Mouse (Mus musculus): ENCODE results near the gene Gmfg. TPM values are rescaled to one million over a fixed set of nuclear protein-coding genes. Genes with fewer than 3 reads are reported as not detected.
A peak's percentile ranks its signal among the peaks of the same experiment; 100 is the strongest.

Gmfg gene
- total RNA-seq, 1 experiment from 2014 or later: 14.7 TPM

GRCm38 (mm10) chr7:28482854-28483253, 45.6 kb downstream of the Gmfg start:
- no peak for DNase-seq

- no peak for DNase-seq
Measured at GRCm38 (mm10) chr7:28484192-28484591, 46.9 kb downstream of the Gmfg start.

GRCm38 (mm10) chr7:28488030-28488491, 50.8 kb downstream of the Gmfg start:
- peak; percentile 42 for DNase-seq

GRCm38 (mm10) chr7:28490410-28490809, 53.2 kb downstream of the Gmfg start:
- peak; percentile 73 for DNase-seq

- DNase-seq: no peak
Measured at GRCm38 (mm10) chr7:28490903-28491302, 53.7 kb downstream of the Gmfg start.

- DNase-seq: no peak
Measured at GRCm38 (mm10) chr7:28492310-28492709, 55.1 kb downstream of the Gmfg start.

GRCm38 (mm10) chr7:28495426-28495825, 58.2 kb downstream of the Gmfg start:
- no peak for DNase-seq

Other genes starting within 250 kb of the Gmfg start
- gene Eid2, start 169.6 kb upstream of the Gmfg start, total RNA-seq (2021): 27.4 and 29.8 TPM in 2 replicates
- gene Eid2b, start 159.7 kb upstream of the Gmfg start, total RNA-seq (2021): 14.2 and 14.3 TPM in 2 replicates
- not detected in 2 replicates for gene Selenov, start 146.3 kb upstream of the Gmfg start, total RNA-seq (2021)
- gene Dll3, start 135.2 kb upstream of the Gmfg start, total RNA-seq (2021): 0.41 and 0.56 TPM in 2 replicates
- 94.7 and 100 TPM in 2 replicates for gene Timm50, start 125.4 kb upstream of the Gmfg start, total RNA-seq (2021)
- gene Supt5, start 98.7 kb upstream of the Gmfg start, total RNA-seq (2021): 122 and 127 TPM in 2 replicates
- 937 and 1,132 TPM in 2 replicates for gene Rps16, start 86.8 kb upstream of the Gmfg start, total RNA-seq (2021)
- 27.9 and 32.6 TPM in 2 replicates for gene Plekhg2, start 64.8 kb upstream of the Gmfg start, total RNA-seq (2021)
- gene Zfp36, start 57.2 kb upstream of the Gmfg start, total RNA-seq (2021): 27.9 and 30.7 TPM in 2 replicates
- 29.6 and 30.5 TPM in 2 replicates for gene Med29, start 44.7 kb upstream of the Gmfg start, total RNA-seq (2021)
- 77.0 and 87.6 TPM in 2 replicates for gene Paf1, start 44.5 kb upstream of the Gmfg start, total RNA-seq (2021)
- gene Lrfn1, start 14.5 kb downstream of the Gmfg start, total RNA-seq (2021): 11.5 and 12.8 TPM in 2 replicates
- gene Ifnl2, start 73.0 kb downstream of the Gmfg start, total RNA-seq (2021): not detected in 2 replicates
- not detected in 2 replicates for gene Ifnl3, start 85.4 kb downstream of the Gmfg start, total RNA-seq (2021)
- gene Sycn, start 103.4 kb downstream of the Gmfg start, total RNA-seq (2021): not detected in 2 replicates
- gene Nccrp1, start 109.8 kb downstream of the Gmfg start, total RNA-seq (2021): 0.41 TPM in 1 of 2 replicates, not detected in the other
- 52.3 and 56.3 TPM in 2 replicates for gene Samd4b, start 160.7 kb downstream of the Gmfg start, total RNA-seq (2021)
- 22.0 and 25.6 TPM in 2 replicates for gene Pak4, start 160.7 kb downstream of the Gmfg start, total RNA-seq (2021)
- not detected in 2 replicates for gene Acp7, start 193.9 kb downstream of the Gmfg start, total RNA-seq (2021)

Data from adrenal gland, postnatal 14 days (tissue).